ENCODE assay signal across 8 mouse cellular contexts in the genomic region with DNA sequence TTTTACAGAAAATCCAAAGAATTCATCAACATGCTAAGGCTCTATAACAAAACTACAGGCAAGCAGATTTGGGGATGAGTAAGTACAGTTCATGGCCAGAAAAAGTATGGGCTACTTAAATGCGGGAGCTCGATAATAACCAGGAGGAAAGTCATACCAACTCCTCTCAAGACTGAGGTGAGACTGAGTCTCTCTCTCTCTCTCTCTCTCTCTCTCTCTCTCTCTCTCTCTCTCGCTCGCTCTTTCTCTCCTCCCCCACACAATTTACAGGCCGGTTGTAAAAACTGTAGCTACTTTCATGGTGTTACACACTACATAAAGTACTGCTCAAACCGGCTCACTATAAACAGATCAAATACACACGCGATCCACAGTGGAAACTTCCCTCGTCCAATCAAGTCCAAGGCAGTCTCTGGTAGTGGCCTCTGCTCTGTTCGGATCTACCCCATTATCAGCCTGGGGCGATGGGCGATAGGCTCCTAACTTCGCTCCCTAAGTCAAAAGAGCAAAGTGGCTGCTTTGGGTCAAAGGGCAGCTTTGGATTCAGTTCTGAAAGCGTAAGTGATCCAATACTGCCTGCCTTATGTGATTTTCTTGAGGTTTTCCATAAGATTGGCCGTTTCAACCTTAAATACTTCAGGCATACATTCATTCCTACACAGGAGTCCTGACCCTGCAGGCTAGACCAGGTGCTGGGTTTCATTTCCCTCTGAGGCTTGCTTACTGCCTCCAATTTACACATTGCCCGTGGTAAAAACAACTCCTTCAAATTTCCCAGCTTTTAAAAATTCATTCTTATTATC. TPM values are rescaled to one million over a fixed set of nuclear protein-coding genes. Genes with fewer than 3 reads are reported as not detected.
DNase-seq lines count a peak whose midpoint lies in the region; ATAC-seq and TF ChIP-seq lines count a peak whose summit lies in the region.

No protein-coding gene starts in this region.

- H3K27ac ChIP-seq in testis, adult 2 months (ENCODE audit: control insufficient read depth, insufficient read depth, low read depth, low read length), result no peak overlapping the region
- H3K27ac ChIP-seq in liver, embryonic 12.5 days, result peak overlapping the region; percentile 78; the same call in 1 of the 2 replicates

- H3K4me3 ChIP-seq in testis, adult 2 months (ENCODE audit: control insufficient read depth, low read depth, low read length), result peak overlapping the region; percentile 97
- H3K4me3 ChIP-seq in liver, embryonic 12.5 days, result peak overlapping the region; percentile 72

- intact Hi-C loops in left cerebral cortex, postnatal 36 days (cut with DNase I), result no loop called here

- no peaks in the 10 kb centered on the region for H3K9me3 ChIP-seq in liver, embryonic 12.5 days (replicated peaks)

- ATAC-seq in liver, embryonic 12.5 days, result peak; percentile 67

- peaks cover 4% of the 10 kb centered on the region for H3K4me1 ChIP-seq in testis, adult 2 months (ENCODE audit: control insufficient read depth, insufficient read depth, low read length)
- peaks cover 47% of the 10 kb centered on the region for H3K4me1 ChIP-seq in liver, embryonic 12.5 days

- no peaks in the 10 kb centered on the region for H3K27me3 ChIP-seq in testis, adult 2 months (ENCODE audit: control insufficient read depth, insufficient read depth, low read length)
- no peaks in the 10 kb centered on the region for H3K27me3 ChIP-seq in liver, embryonic 12.5 days (replicated peaks)

- no peak for TF ChIP-seq CTCF in testis, adult 2 months (IDR thresholded peaks at IDR 0.05; ENCODE audit: control insufficient read depth, insufficient read depth, insufficient replicate concordance, low read depth, low read length)

- WGBS in liver, embryonic 12.5 days (ENCODE audit: insufficient replicate concordance), result 30% methylated on average over 16 of the region's 16 CpGs

- H3K9ac ChIP-seq in liver, embryonic 12.5 days, result peak overlapping the region; percentile 79

- peak; percentile 17 for DNase-seq in adrenal gland, postnatal 14 days
- no peak for DNase-seq in adrenal gland, adult 18-20 months (ENCODE audit: low spot score in 2 of 2)
- DNase-seq in testis, postnatal 14 days (ENCODE audit: low spot score), result no peak
- no peak for DNase-seq in embryo, embryonic 11 days
- no peak for DNase-seq in left cerebral cortex, postnatal 36 days (ENCODE audit: low spot score in 2 of 2)
- DNase-seq in thymus, postnatal 4 days, result no peak

- TF ChIP-seq POLR2A in testis, adult 2 months (IDR thresholded peaks at IDR 0.05; ENCODE audit: control insufficient read depth, low read depth, low read length), result no peak

- no peaks in the 10 kb centered on the region for H3K36me3 ChIP-seq in testis, adult 2 months (ENCODE audit: control insufficient read depth, insufficient read depth, low read length)
- peaks cover 3% of the 10 kb centered on the region; the same call in 1 of the 2 replicates for H3K36me3 ChIP-seq in liver, embryonic 12.5 days

- peak overlapping the region; percentile 90 for H3K4me2 ChIP-seq in liver, embryonic 12.5 days

RNA-seq across cellular contexts. Expression of a gene that starts 1.2 kb away (rescaled TPM):
- 77.7 and 81.5 TPM in 2 replicates for total RNA-seq in adrenal gland, postnatal 14 days (2021)
- 100 to 1,000 TPM in 1 of 2 experiments, 10 to 100 TPM in 1; 97.8 to 174 TPM for total RNA-seq in adrenal gland, adult 18-20 months (2021)
- 37.8 and 38.2 TPM in 2 replicates for polyA plus RNA-seq in testis, adult 2 months (2012; rRNA removed)
- 18.5 and 18.7 TPM in 2 replicates for polyA plus RNA-seq in liver, embryonic 12.5 days (2016; fragmentation: Nextera tagmentation; extraction: Ambion mirVana)
- 10 to 100 TPM; 17.2 to 18.5 TPM for total RNA-seq in left cerebral cortex, postnatal 36 days (2021)

RNA-seq across cellular contexts. Expression of a gene that starts 50.1 kb away (rescaled TPM):
- total RNA-seq in adrenal gland, postnatal 14 days (2021), result 6.0 and 7.9 TPM in 2 replicates
- total RNA-seq in adrenal gland, adult 18-20 months (2021), result 1 to 10 TPM; 3.4 to 3.7 TPM
- polyA plus RNA-seq in testis, adult 2 months (2012; rRNA removed), result 4.1 and 4.4 TPM in 2 replicates
- 57.7 and 59.0 TPM in 2 replicates for polyA plus RNA-seq in liver, embryonic 12.5 days (2016; fragmentation: Nextera tagmentation; extraction: Ambion mirVana)
- total RNA-seq in left cerebral cortex, postnatal 36 days (2021), result under 1 TPM; 0.79 to 0.96 TPM
